9 mouse cellular contexts compared by ENCODE assay signal in the genomic region with DNA sequence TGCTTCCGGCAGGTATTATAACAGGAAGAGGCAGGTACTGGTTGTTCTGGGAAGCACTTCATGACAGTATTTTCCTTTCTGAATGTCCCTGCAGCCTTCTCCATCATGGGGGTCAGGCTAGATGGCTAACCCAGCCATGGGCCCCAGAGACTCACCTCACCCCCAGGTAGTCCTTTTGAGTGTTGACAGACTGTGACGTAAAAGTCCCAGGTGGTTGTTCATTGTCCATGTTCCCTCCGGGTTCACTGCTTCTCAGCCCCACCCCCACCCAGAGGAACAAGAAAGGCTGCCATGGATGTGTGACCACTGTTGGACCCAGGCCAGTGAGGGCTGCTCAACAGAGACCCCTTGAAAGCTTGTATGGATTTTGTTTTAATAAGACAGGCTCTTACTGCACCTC. TPM values are rescaled to one million over a fixed set of nuclear protein-coding genes. Genes with fewer than 3 reads are reported as not detected.
DNase-seq lines count a peak whose midpoint lies in the region; ATAC-seq and TF ChIP-seq lines count a peak whose summit lies in the region.
"Had no signal": no experiment of that assay in that cellular context is flagged by ENCODE, and none has a peak within 500 bp of the region (broad histone marks: within the 10 kb centered on the region; RNA-seq: fewer than 3 reads in every experiment).

No protein-coding gene starts in this region.

- 0 out of 2 replicates have a peak overlapping the region, but pooled peaks have one; percentile 96 for H3K4me3 ChIP-seq in E14TG2a.4 (replicated peaks; ENCODE audit: low read length)
- peak overlapping the region; percentile 87 for H3K4me3 ChIP-seq in embryonic facial prominence, embryonic 10.5 days
- H3K4me3 ChIP-seq in intestine, embryonic 16.5 days (ENCODE audit: low read length) = peak overlapping the region; percentile 95
- H3K4me3 ChIP-seq in macrophage (ENCODE audit: inconsistent target) = peak overlapping the region; percentile 72
- no peak overlapping the region for H3K4me3 ChIP-seq in thymus, adult 2 months (ENCODE audit: control insufficient read depth, insufficient read depth, low read length)

- peaks cover 66% of the 10 kb centered on the region for H3K4me1 ChIP-seq in E14TG2a.4 (replicated peaks; ENCODE audit: low read depth, low read length)
- peaks cover 47% of the 10 kb centered on the region for H3K4me1 ChIP-seq in embryonic facial prominence, embryonic 10.5 days
- peaks cover 40% of the 10 kb centered on the region for H3K4me1 ChIP-seq in intestine, embryonic 16.5 days (ENCODE audit: control insufficient read depth, insufficient read depth, low read length)
- H3K4me1 ChIP-seq in thymus, adult 2 months (replicated peaks; ENCODE audit: control insufficient read depth, insufficient read depth, low read length) = peaks cover 19% of the 10 kb centered on the region

- H3K27ac ChIP-seq in embryonic facial prominence, embryonic 10.5 days (replicated peaks) = peak overlapping the region; percentile 92
- H3K27ac ChIP-seq in intestine, embryonic 16.5 days (ENCODE audit: low read length) = peak overlapping the region; percentile 92
- peak overlapping the region; percentile 82 for H3K27ac ChIP-seq in macrophage
- no peak overlapping the region for H3K27ac ChIP-seq in thymus, adult 2 months (ENCODE audit: control insufficient read depth, insufficient read depth, low read length)

- H3K27me3 ChIP-seq in E14TG2a.4 (ENCODE audit: insufficient read depth, low read length) = no peaks in the 10 kb centered on the region
- H3K27me3 ChIP-seq in embryonic facial prominence, embryonic 10.5 days (replicated peaks; ENCODE audit: low read depth, poor library complexity, severe bottlenecking) = no peaks in the 10 kb centered on the region
- no peaks in the 10 kb centered on the region for H3K27me3 ChIP-seq in intestine, embryonic 16.5 days (replicated peaks; ENCODE audit: control insufficient read depth, insufficient read depth, low read length)
- H3K27me3 ChIP-seq in thymus, adult 2 months (ENCODE audit: control insufficient read depth, insufficient read depth, low read length) = no peaks in the 10 kb centered on the region

- no peak for DNase-seq in embryonic facial prominence, embryonic 10.5 days (ENCODE audit: low spot score)
- no peak for DNase-seq in thymus, adult 2 months
- no peak for DNase-seq in cerebellum, adult 18-20 months
- no peak for DNase-seq in urinary bladder, postnatal 36 days (ENCODE audit: low spot score in 2 of 2)
- DNase-seq: thymus, postnatal 25 days had no signal

- peak overlapping the region; percentile 89 for H3K9ac ChIP-seq in intestine, embryonic 16.5 days (ENCODE audit: low read depth, low read length)

- peaks cover 14% of the 10 kb centered on the region for H3K79me2 ChIP-seq in macrophage (ENCODE audit: inconsistent target)

- H3K9me3 ChIP-seq in E14TG2a.4 (ENCODE audit: low read length) = no peaks in the 10 kb centered on the region
- H3K9me3 ChIP-seq in embryonic facial prominence, embryonic 10.5 days = no peaks in the 10 kb centered on the region
- H3K9me3 ChIP-seq in intestine, embryonic 16.5 days (ENCODE audit: control insufficient read depth, low read length) = no peaks in the 10 kb centered on the region

- ATAC-seq in intestine, embryonic 16.5 days = no peak
- ATAC-seq: activated CD4-positive, CD25-positive, alpha-beta regulatory T cell, adult 4 months had no signal

- TF ChIP-seq CTCF in E14TG2a.4 (conservative IDR thresholded peaks at IDR 0.05; ENCODE audit: low read length) = no peak
- no peak for TF ChIP-seq CTCF in thymus, adult 2 months (IDR thresholded peaks at IDR 0.05; ENCODE audit: borderline replicate concordance, control insufficient read depth, extremely low read depth, insufficient read depth, low read length, poor library complexity)

- peak overlapping the region; percentile 84 for H3K4me2 ChIP-seq in intestine, embryonic 16.5 days (ENCODE audit: low read depth, low read length)

- WGBS in embryonic facial prominence, embryonic 10.5 days = 65% methylated on average over 3 of the region's 3 CpGs
- 37% methylated on average over 3 of the region's 3 CpGs for WGBS in intestine, embryonic 16.5 days
- 80% methylated on average over 3 of the region's 3 CpGs for WGBS in macrophage (ENCODE audit: missing documents)
- 88% methylated on average over 3 of the region's 3 CpGs for WGBS in thymus, adult 2 months

- TF ChIP-seq POLR2A in thymus, adult 2 months (IDR thresholded peaks at IDR 0.05; ENCODE audit: control insufficient read depth, extremely low read depth, insufficient read depth, low read length, poor library complexity) = no peak

- H3K36me3 ChIP-seq in E14TG2a.4 (ENCODE audit: insufficient read depth, low read length) (peaks cover 74% of the 10 kb centered on the region), macrophage (ENCODE audit: inconsistent target) (peaks cover 35% of the 10 kb centered on the region; the same call in 1 of the 2 replicates)
- peaks cover 70% of the 10 kb centered on the region for H3K36me3 ChIP-seq in embryonic facial prominence, embryonic 10.5 days (replicated peaks)
- H3K36me3 ChIP-seq in intestine, embryonic 16.5 days (ENCODE audit: control insufficient read depth, insufficient read depth, low read length) = peaks cover 11% of the 10 kb centered on the region
- H3K36me3 ChIP-seq in thymus, adult 2 months (ENCODE audit: control insufficient read depth, insufficient read depth, low read length) = no peaks in the 10 kb centered on the region

RNA-seq across cellular contexts. Expression of a gene that starts 1.7 kb away (rescaled TPM):
- polyA plus RNA-seq in embryonic facial prominence, embryonic 10.5 days (2016; fragmentation: Nextera tagmentation; extraction: Ambion mirVana) = 68.6 and 69.4 TPM in 2 replicates
- 104 and 108 TPM in 2 replicates for polyA plus RNA-seq in intestine, embryonic 16.5 days (2015; fragmentation: Nextera tagmentation; extraction: Ambion mirVana)
- 100 to 1,000 TPM in 12 of 26 experiments, 10 to 100 TPM in 14; 25.0 to 305 (median 89.7) TPM for total RNA-seq in macrophage (2018; cell fraction: chromatin; rRNA removed)
- 100 to 1,000 TPM in 12 of 26 experiments, 10 to 100 TPM in 14; 40.6 to 213 (median 80.2) TPM for total RNA-seq in macrophage (2018; cell fraction: cytosol; rRNA removed)
- 100 to 1,000 TPM in 7 of 26 experiments, 10 to 100 TPM in 19; 21.3 to 159 (median 69.5) TPM for total RNA-seq in macrophage (2018; cell fraction: nucleus; rRNA removed)
- 29.6 to 61.7 TPM (median 44.6 TPM) in 3 replicates for polyA plus RNA-seq in macrophage (2018)
- polyA plus RNA-seq in thymus, adult 2 months (2012; rRNA removed) = 102 and 103 TPM in 2 replicates

RNA-seq across cellular contexts. Expression of a gene that starts 8.9 kb away (rescaled TPM):
- polyA plus RNA-seq in embryonic facial prominence, embryonic 10.5 days (2016; fragmentation: Nextera tagmentation; extraction: Ambion mirVana) = 206 and 216 TPM in 2 replicates
- 228 and 239 TPM in 2 replicates for polyA plus RNA-seq in intestine, embryonic 16.5 days (2015; fragmentation: Nextera tagmentation; extraction: Ambion mirVana)
- 10 to 100 TPM in 13 of 26 experiments, 1 to 10 TPM in 13; 1.7 to 22.3 (median 10.5) TPM for total RNA-seq in macrophage (2018; cell fraction: chromatin; rRNA removed)
- total RNA-seq in macrophage (2018; cell fraction: cytosol; rRNA removed) = 10 to 100 TPM; 28.7 to 57.8 (median 43.9) TPM
- 10 to 100 TPM in 19 of 26 experiments, 1 to 10 TPM in 7; 5.3 to 29.6 (median 13.6) TPM for total RNA-seq in macrophage (2018; cell fraction: nucleus; rRNA removed)
- polyA plus RNA-seq in macrophage (2018) = 28.2 to 81.1 TPM (median 37.6 TPM) in 3 replicates
- polyA plus RNA-seq in thymus, adult 2 months (2012; rRNA removed) = 89.6 and 92.3 TPM in 2 replicates

RNA-seq across cellular contexts. Expression of a gene that starts 25.9 kb away (rescaled TPM):
- 55.9 and 66.9 TPM in 2 replicates for polyA plus RNA-seq in embryonic facial prominence, embryonic 10.5 days (2016; fragmentation: Nextera tagmentation; extraction: Ambion mirVana)
- polyA plus RNA-seq in intestine, embryonic 16.5 days (2015; fragmentation: Nextera tagmentation; extraction: Ambion mirVana) = 32.6 and 38.9 TPM in 2 replicates
- total RNA-seq in macrophage (2018; cell fraction: chromatin; rRNA removed) = 10 to 100 TPM in 5 of 26 experiments, 1 to 10 TPM in 19, under 1 TPM in 1, not detected in 1; 0.96 to 18.5 (median 5.7) TPM
- total RNA-seq in macrophage (2018; cell fraction: cytosol; rRNA removed) = 10 to 100 TPM in 18 of 26 experiments, 1 to 10 TPM in 8; 5.0 to 15.5 (median 11.7) TPM
- 10 to 100 TPM in 4 of 26 experiments, 1 to 10 TPM in 19, under 1 TPM in 3; 0.89 to 14.5 (median 5.0) TPM for total RNA-seq in macrophage (2018; cell fraction: nucleus; rRNA removed)
- polyA plus RNA-seq in macrophage (2018) = 11.8 to 16.5 TPM (median 14.2 TPM) in 3 replicates
- polyA plus RNA-seq in thymus, adult 2 months (2012; rRNA removed) = 25.9 and 28.4 TPM in 2 replicates

RNA-seq across cellular contexts. Expression of a gene that starts 35.4 kb away (rescaled TPM):
- 49.6 and 50.7 TPM in 2 replicates for polyA plus RNA-seq in embryonic facial prominence, embryonic 10.5 days (2016; fragmentation: Nextera tagmentation; extraction: Ambion mirVana)
- polyA plus RNA-seq in intestine, embryonic 16.5 days (2015; fragmentation: Nextera tagmentation; extraction: Ambion mirVana) = 27.1 and 31.3 TPM in 2 replicates
- 10 to 100 TPM in 24 of 26 experiments, 1 to 10 TPM in 2; 6.9 to 49.6 (median 24.7) TPM for total RNA-seq in macrophage (2018; cell fraction: chromatin; rRNA removed)
- total RNA-seq in macrophage (2018; cell fraction: cytosol; rRNA removed) = 1 to 10 TPM; 1.7 to 9.1 (median 6.7) TPM
- total RNA-seq in macrophage (2018; cell fraction: nucleus; rRNA removed) = 10 to 100 TPM in 20 of 26 experiments, 1 to 10 TPM in 6; 5.0 to 34.2 (median 15.0) TPM
- polyA plus RNA-seq in macrophage (2018) = 11.7 to 12.7 TPM (median 11.8 TPM) in 3 replicates
- polyA plus RNA-seq in thymus, adult 2 months (2012; rRNA removed) = 25.6 and 30.1 TPM in 2 replicates

RNA-seq across cellular contexts. Expression of a gene that starts 35.5 kb away (rescaled TPM):
- 8.5 and 12.8 TPM in 2 replicates for polyA plus RNA-seq in embryonic facial prominence, embryonic 10.5 days (2016; fragmentation: Nextera tagmentation; extraction: Ambion mirVana)
- polyA plus RNA-seq in intestine, embryonic 16.5 days (2015; fragmentation: Nextera tagmentation; extraction: Ambion mirVana) = 21.0 and 24.6 TPM in 2 replicates
- total RNA-seq in macrophage (2018; cell fraction: chromatin; rRNA removed) = 10 to 100 TPM in 1 of 26 experiments, 1 to 10 TPM in 16, under 1 TPM in 1, not detected in 8; 0.70 to 11.6 (median 3.5) TPM
- 10 to 100 TPM in 1 of 26 experiments, 1 to 10 TPM in 25; 1.6 to 10.5 (median 7.5) TPM for total RNA-seq in macrophage (2018; cell fraction: cytosol; rRNA removed)
- 10 to 100 TPM in 1 of 26 experiments, 1 to 10 TPM in 18, under 1 TPM in 1, not detected in 6; 0.99 to 10.5 (median 2.7) TPM for total RNA-seq in macrophage (2018; cell fraction: nucleus; rRNA removed)
- 2.6 to 10.4 TPM (median 6.3 TPM) in 3 replicates for polyA plus RNA-seq in macrophage (2018)
- polyA plus RNA-seq in thymus, adult 2 months (2012; rRNA removed) = 15.5 and 17.3 TPM in 2 replicates
